In genomic region chr9:29962978-29963377, GRCm38 (mm10) we compare ENCODE assay signal across 8 mouse cellular contexts. TPM values are rescaled to one million over a fixed set of nuclear protein-coding genes. Genes with fewer than 3 reads are reported as not detected.
DNase-seq lines count a peak whose midpoint lies in the region; ATAC-seq lines count a peak whose summit lies in the region.

Ntm (minus strand) TSS chr9:29963141.

- no peaks in the 10 kb centered on the region for H3K36me3 ChIP-seq in forebrain, embryonic 16.5 days (ENCODE audit: control insufficient read depth, insufficient read depth)
- no peaks in the 10 kb centered on the region for H3K36me3 ChIP-seq in hindbrain, embryonic 16.5 days (ENCODE audit: control insufficient read depth, insufficient read depth, low read length)
- H3K36me3 ChIP-seq in limb, embryonic 10.5 days: no peaks in the 10 kb centered on the region
- no peaks in the 10 kb centered on the region for H3K36me3 ChIP-seq in neural tube, embryonic 13.5 days

- no peaks in the 10 kb centered on the region for H3K27me3 ChIP-seq in forebrain, embryonic 16.5 days (replicated peaks; ENCODE audit: control insufficient read depth, insufficient read depth, low read length)
- H3K27me3 ChIP-seq in hindbrain, embryonic 16.5 days (replicated peaks; ENCODE audit: control insufficient read depth, insufficient read depth, low read length): no peaks in the 10 kb centered on the region
- peaks cover 60% of the 10 kb centered on the region for H3K27me3 ChIP-seq in limb, embryonic 10.5 days (ENCODE audit: low read depth, poor library complexity, severe bottlenecking)
- peaks cover 8% of the 10 kb centered on the region; the same call in 1 of the 2 replicates for H3K27me3 ChIP-seq in neural tube, embryonic 13.5 days

- H3K27ac ChIP-seq in forebrain, embryonic 16.5 days (ENCODE audit: low read length): peak within 1 kb of the TSS; percentile 85
- H3K27ac ChIP-seq in hindbrain, embryonic 16.5 days (ENCODE audit: low read depth, low read length): peak within 1 kb of the TSS; percentile 84
- no peak within 1 kb of the TSS for H3K27ac ChIP-seq in limb, embryonic 10.5 days
- H3K27ac ChIP-seq in neural tube, embryonic 13.5 days (replicated peaks): peak within 1 kb of the TSS; percentile 82

- H3K4me3 ChIP-seq in forebrain, embryonic 16.5 days (replicated peaks; ENCODE audit: low read length): peak within 1 kb of the TSS; percentile 49
- H3K4me3 ChIP-seq in hindbrain, embryonic 16.5 days (ENCODE audit: low read length): peak within 1 kb of the TSS; percentile 56
- peak within 1 kb of the TSS; percentile 47 for H3K4me3 ChIP-seq in limb, embryonic 10.5 days
- H3K4me3 ChIP-seq in neural tube, embryonic 13.5 days: peak within 1 kb of the TSS; percentile 49

- 2% methylated on average over 8 of the region's 8 CpGs for WGBS in forebrain, embryonic 16.5 days
- WGBS in hindbrain, embryonic 16.5 days: 9% methylated on average over 8 of the region's 8 CpGs
- WGBS in limb, embryonic 10.5 days: 29% methylated on average over 8 of the region's 8 CpGs
- 15% methylated on average over 8 of the region's 8 CpGs for WGBS in neural tube, embryonic 13.5 days

- peak within 1 kb of the TSS; percentile 83 for H3K4me2 ChIP-seq in forebrain, embryonic 16.5 days (ENCODE audit: low read length)
- H3K4me2 ChIP-seq in hindbrain, embryonic 16.5 days (ENCODE audit: low read length): peak within 1 kb of the TSS; percentile 72
- peak within 1 kb of the TSS; percentile 69 for H3K4me2 ChIP-seq in neural tube, embryonic 13.5 days

- H3K9me3 ChIP-seq in forebrain, embryonic 16.5 days (ENCODE audit: control insufficient read depth, low read length): no peaks in the 10 kb centered on the region
- no peaks in the 10 kb centered on the region for H3K9me3 ChIP-seq in hindbrain, embryonic 16.5 days (ENCODE audit: control insufficient read depth, low read length)
- H3K9me3 ChIP-seq in limb, embryonic 10.5 days (replicated peaks): no peaks in the 10 kb centered on the region
- H3K9me3 ChIP-seq in neural tube, embryonic 13.5 days: no peaks in the 10 kb centered on the region

- ATAC-seq in forebrain, embryonic 16.5 days: peak; percentile 86
- peak; percentile 91 for ATAC-seq in hindbrain, embryonic 16.5 days
- peak; percentile 78; the same call in 1 of the 2 replicates for ATAC-seq in neural tube, embryonic 13.5 days (ENCODE audit: low read depth)
- no peak for ATAC-seq in activated CD4-positive, CD25-positive, alpha-beta regulatory T cell, adult 4 months

- peaks cover 22% of the 10 kb centered on the region for H3K4me1 ChIP-seq in forebrain, embryonic 16.5 days (replicated peaks; ENCODE audit: control insufficient read depth, insufficient read depth, low read length)
- H3K4me1 ChIP-seq in hindbrain, embryonic 16.5 days (ENCODE audit: control insufficient read depth, insufficient read depth, low read depth, low read length): peaks cover 21% of the 10 kb centered on the region
- H3K4me1 ChIP-seq in limb, embryonic 10.5 days: peaks cover 12% of the 10 kb centered on the region
- peaks cover 41% of the 10 kb centered on the region for H3K4me1 ChIP-seq in neural tube, embryonic 13.5 days (replicated peaks)

- DNase-seq in adrenal gland, adult 2 months: peak; percentile 58
- DNase-seq in cerebellum, adult 11 months: peak; percentile 69
- DNase-seq in limb, embryonic 10.5 days (ENCODE audit: low spot score): no peak
- DNase-seq in urinary bladder, postnatal 14 days (ENCODE audit: low spot score): no peak

- H3K9ac ChIP-seq in forebrain, embryonic 16.5 days (replicated peaks; ENCODE audit: low read depth, low read length): peak within 1 kb of the TSS; percentile 58
- H3K9ac ChIP-seq in hindbrain, embryonic 16.5 days (ENCODE audit: low read depth, low read length): peak within 1 kb of the TSS; percentile 70
- H3K9ac ChIP-seq in neural tube, embryonic 13.5 days: peak within 1 kb of the TSS; percentile 77

RNA-seq across cellular contexts. Expression of gene Ntm, which starts in this region (rescaled TPM):
- under 1 TPM; 0.55 to 0.98 TPM for total RNA-seq in adrenal gland, adult 2 months (2021)
- polyA plus RNA-seq in adrenal gland, adult 2 months (2012; rRNA removed): 0.15 and 0.25 TPM in 2 replicates
- 99.3 and 134 TPM in 2 replicates for polyA plus RNA-seq in forebrain, embryonic 16.5 days (2015; fragmentation: Nextera tagmentation; extraction: Ambion mirVana)
- polyA plus RNA-seq in hindbrain, embryonic 16.5 days (2015; fragmentation: Nextera tagmentation; extraction: Ambion mirVana): 244 and 264 TPM in 2 replicates
- polyA plus RNA-seq in limb, embryonic 10.5 days (2016; fragmentation: Nextera tagmentation; extraction: Ambion mirVana): 8.9 and 12.7 TPM in 2 replicates
- 150 and 151 TPM in 2 replicates for polyA plus RNA-seq in neural tube, embryonic 13.5 days (2015; fragmentation: Nextera tagmentation; extraction: Ambion mirVana)
- polyA plus RNA-seq in activated CD4-positive, CD25-positive, alpha-beta regulatory T cell, adult 4 months (2017; shearing (Covaris generic)): not detected

Comparison
In these comparisons a context has a peak if more than half of its experiments do, and no peak if none do; other contexts are left out.
1. Peak in DNase-seq in adrenal gland, adult 2 months; RNA of the gene not detected or under 1 TPM.